Mouse (Mus musculus) naive thymus-derived CD4-positive, alpha-beta T cell, adult 2 months (primary cell): ENCODE results near the gene Ficd.
"Not testable (repeated sequence)": the region's sequence is repeated elsewhere in the genome, so short reads cannot be mapped to it uniquely, and the experiment has no call there.

ENCODE experiments used
- DNase-seq: peaks from one replicate; pipeline ENCODE4 v3.0.0-alpha.2; 2011; ENCODE audit warnings: low read depth

The Ficd gene

DNA sequence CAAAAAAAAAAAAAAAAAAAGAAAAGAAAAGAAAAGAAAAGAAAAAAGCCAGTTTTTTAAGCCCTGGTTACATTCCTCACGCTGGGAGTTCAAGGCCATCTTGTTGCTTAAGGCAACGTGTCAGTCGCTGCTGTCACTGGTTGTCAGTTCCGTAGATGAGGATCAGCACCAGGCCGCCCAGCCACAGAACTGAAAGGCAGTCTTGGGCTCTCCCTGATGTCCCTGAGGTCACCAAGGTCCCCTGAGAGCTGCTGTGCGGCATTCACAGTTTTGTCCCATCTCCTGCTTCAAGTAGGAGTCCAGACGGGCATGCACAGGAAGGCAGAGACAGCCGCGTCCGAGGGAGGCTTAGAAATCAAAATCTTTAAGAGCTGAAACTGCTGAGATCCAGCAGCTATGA lies 40.0 kb downstream of the Ficd start:
- no peak for DNase-seq

GRCm38 (mm10) chr5:113776128-113776895 lies 40.7 kb downstream of the Ficd start:
- DNase-seq, result no peak

GRCm38 (mm10) chr5:113776896-113777226 lies 41.3 kb downstream of the Ficd start:
- DNase-seq, result no peak

- DNase-seq, result not testable (repeated sequence)
Measured at GRCm38 (mm10) chr5:113777728-113778127, 42.1 kb downstream of the Ficd start.

- DNase-seq, result no peak
Measured at GRCm38 (mm10) chr5:113779569-113779968, 44.0 kb downstream of the Ficd start.

- no peak for DNase-seq
Measured at GRCm38 (mm10) chr5:113780082-113780752, 44.6 kb downstream of the Ficd start.

DNA sequence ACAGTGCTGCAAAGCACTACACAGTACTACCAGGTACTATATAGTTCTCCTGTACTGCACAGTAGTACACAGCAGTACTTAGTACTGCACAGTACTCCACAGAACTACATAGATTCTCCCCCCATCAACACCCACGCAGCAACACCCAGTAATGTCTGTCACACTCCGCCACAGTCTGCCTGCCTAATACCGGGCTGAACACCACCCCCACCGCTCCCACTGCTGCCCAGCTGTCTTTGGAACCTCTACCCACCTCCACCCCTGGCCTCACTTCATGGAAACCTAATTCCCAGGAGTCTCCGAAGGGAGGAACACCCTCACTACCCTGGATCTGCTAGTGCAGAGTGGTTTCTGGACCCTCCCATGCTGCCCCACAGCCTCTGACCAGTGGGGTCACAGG lies 45.2 kb downstream of the Ficd start:
- no peak for DNase-seq

DNA sequence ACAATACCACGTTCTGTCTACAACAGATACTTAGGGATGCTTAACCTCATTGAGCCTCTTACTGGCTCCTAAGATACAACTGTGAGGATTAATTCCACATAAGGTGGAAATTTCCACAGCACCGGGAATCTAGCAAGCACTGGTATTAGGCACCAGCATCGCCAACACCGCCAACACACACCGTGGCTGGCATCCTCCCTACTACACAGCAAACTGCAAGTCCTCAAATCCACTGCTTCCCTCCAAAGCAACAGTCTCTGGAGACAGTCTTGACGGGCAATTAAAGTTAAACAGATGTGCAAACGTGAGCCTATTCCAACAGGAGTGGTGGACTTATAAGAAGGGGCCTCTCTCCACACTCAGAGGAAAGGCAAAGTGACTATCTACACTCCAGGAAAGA lies 45.7 kb downstream of the Ficd start:
- no peak for DNase-seq

DNA sequence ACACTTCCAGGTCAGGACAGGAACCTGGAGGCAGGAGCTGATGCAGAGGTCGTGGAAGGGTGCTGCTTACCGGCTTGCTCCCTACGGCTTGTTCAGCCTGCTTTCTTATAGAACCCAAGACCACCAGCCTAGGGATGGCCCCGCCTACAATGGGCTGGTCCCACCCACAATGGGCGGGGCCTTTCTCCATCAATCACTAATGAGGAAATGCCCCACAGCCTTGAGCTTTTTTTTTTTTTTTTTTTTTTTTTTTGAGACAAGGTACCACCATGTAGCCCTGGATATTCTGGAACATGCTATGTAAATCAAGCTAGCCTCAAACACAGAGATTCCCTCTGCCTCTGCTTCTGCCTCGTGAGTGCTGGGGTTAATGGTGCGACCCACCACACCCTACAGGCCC lies 46.3 kb downstream of the Ficd start:
- DNase-seq, result no peak

GRCm38 (mm10) chr5:113782624-113783023 lies 47.0 kb downstream of the Ficd start:
- no peak for DNase-seq

- DNase-seq, result no peak
Measured at GRCm38 (mm10) chr5:113783581-113784001, 48.0 kb downstream of the Ficd start.

DNA sequence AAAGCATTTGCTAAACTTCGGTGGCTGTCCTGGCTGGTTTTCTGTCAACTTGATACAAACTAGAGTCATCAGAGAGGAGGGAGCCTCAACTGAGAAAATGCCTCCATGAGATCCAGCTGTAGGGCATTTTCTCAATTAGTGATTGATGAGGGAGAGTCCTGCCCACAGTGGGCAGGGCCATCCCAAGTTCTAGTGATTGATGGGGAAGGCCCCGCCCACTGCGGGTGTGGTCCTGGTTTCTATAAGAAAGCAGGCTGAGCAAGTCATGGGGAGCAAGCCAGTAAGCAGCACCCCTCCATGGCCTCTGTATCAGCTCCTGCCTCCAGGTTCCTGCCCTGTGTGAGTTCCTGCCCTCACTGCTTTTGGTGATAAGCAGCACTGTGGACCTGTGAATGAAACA lies 48.5 kb downstream of the Ficd start:
- not testable (repeated sequence) for DNase-seq

- DNase-seq, result peak; percentile 21
Measured at GRCm38 (mm10) chr5:113786985-113787384, 51.4 kb downstream of the Ficd start.

- no peak for DNase-seq
Measured at GRCm38 (mm10) chr5:113788645-113789044, 53.0 kb downstream of the Ficd start.

- no peak for DNase-seq
Measured at GRCm38 (mm10) chr5:113789075-113789788, 53.6 kb downstream of the Ficd start.
